Mouse (Mus musculus) forebrain, embryonic 12.5 days (tissue): ENCODE data around the gene AI413582. TPM values are rescaled to one million over a fixed set of nuclear protein-coding genes. Genes with fewer than 3 reads are reported as not detected.

ENCODE experiments used
- ATAC-seq: fragments of 200-750 bp; cut with Nextera tagmentation; 2 replicates; pipeline ENCODE4 v1.8.0; 2017; ENCODE audit warnings: moderate TSS enrichment; ENCODE audit not compliant: low FRiP score
- H3K27ac ChIP-seq: fragments of 300-500 bp; sonication (generic); 2 replicates; pipeline ENCODE4 v1.5.1; 2016; ENCODE audit warnings: mild to moderate bottlenecking
- H3K27me3 ChIP-seq: fragments of 300-500 bp; sonication (generic); 2 replicates; pipeline ENCODE4 v1.6.1; 2016; ENCODE audit warnings: mild to moderate bottlenecking
- H3K36me3 ChIP-seq: fragments of 300-500 bp; sonication (generic); replicated peaks from 2 replicates; pipeline ENCODE4 v1.6.1; 2016; ENCODE audit warnings: mild to moderate bottlenecking
- H3K4me1 ChIP-seq: fragments of 300-500 bp; sonication (generic); 2 replicates; pipeline ENCODE4 v1.6.1; 2016
- H3K4me2 ChIP-seq: fragments of 300-500 bp; sonication (generic); 2 replicates; pipeline ENCODE4 v1.6.1; 2016; ENCODE audit warnings: mild to moderate bottlenecking, moderate library complexity
- H3K4me3 ChIP-seq: fragments of 300-500 bp; sonication (generic); replicated peaks from 2 replicates; pipeline ENCODE4 v1.5.1; 2016; ENCODE audit warnings: mild to moderate bottlenecking
- H3K9ac ChIP-seq: fragments of 300-500 bp; sonication (generic); 2 replicates; pipeline ENCODE4 v1.6.1; 2016; ENCODE audit warnings: mild to moderate bottlenecking
- H3K9me3 ChIP-seq: fragments of 300-500 bp; sonication (generic); 2 replicates; pipeline ENCODE4 v1.6.1; 2016
- WGBS: fragments of 180-500 bp; shearing (Covaris S2); methylation state at CpG from one replicate; pipeline ENCODE4 v1.1.7; 2016; 5-methylcytosine and 5-hydroxymethylcytosine counted together
- polyA plus RNA-seq: library from polyadenylated mRNA; unstranded; fragments of >200 nt; fragmentation: Nextera tagmentation; extraction: Ambion mirVana; gene quantifications from 2 replicates; pipeline ENCODE4 v1.2.1, GENCODE M21; 2016

Gene AI413582
- polyA plus RNA-seq, 1 experiment from 2014 or later, result 16.6 TPM

DNA sequence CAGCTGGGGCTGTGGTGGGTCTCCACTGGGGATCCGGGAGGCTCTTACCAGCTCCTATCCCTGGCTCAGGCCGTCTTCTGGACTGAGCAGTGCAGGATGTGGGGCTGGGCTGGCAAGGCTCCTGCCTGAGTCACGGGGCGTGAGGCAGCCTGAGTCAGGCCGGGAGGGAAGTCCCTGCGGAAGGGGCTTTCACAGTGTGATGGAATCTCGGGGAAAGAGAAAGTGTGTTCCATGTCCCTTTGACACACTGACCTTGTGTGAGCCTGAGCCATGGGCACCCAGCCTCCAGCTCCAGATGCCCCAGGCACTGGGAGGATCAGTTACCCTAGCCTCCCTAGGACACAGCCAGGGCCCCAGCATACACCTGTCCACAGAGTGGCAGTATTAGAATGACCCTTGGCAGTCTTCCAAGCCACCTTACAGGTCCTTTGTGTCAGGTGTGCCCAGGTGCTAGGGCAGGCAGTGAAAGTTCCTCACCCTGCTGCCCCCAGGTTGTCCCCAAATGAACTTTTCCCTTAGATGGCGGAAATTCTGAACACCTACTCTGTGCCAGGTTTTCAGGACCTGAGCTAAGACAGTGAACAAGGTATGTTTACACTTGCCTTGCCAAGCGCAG is 18.2 kb downstream of the AI413582 start:
- Histone ChIP-seq H3K4me3 (no peak overlapping the region), H3K27ac (no peak overlapping the region), H3K4me2 (no peak overlapping the region), H3K36me3 (no peaks in the 10 kb centered on the region), H3K9me3 (no peaks in the 10 kb centered on the region), H3K27me3 (peaks cover 5% of the 10 kb centered on the region; the same call in 1 of the 2 replicates), H3K9ac (no peak overlapping the region), H3K4me1 (peaks cover 15% of the 10 kb centered on the region)
- ATAC-seq, result no peak
- 76% methylated on average over 9 of the region's 9 CpGs for WGBS

DNA sequence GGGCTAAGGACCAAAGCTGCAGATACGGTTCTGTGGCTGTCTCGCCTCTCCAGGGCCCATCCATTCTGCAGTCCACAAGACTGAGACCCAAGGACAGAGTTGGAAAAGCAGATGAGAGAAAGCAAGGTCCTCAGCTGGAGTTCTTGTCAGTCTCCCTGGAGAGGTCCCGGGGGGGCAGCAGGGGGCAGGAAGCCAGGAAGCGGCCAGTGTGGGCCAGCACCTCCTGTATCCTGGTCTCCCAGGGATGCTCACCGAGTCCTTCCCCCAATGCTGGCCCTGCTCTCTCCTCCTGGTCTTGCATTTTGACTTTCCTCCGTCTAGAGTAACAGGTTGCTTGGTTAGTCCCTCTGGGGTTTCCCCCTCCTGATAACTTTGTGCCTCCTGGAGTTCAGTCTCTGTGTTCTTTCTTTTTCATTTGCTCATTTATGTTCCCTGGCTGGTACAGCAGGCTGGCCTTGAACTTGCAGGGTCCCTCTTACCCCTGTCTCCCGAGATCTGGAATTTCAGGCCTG is 18.9 kb downstream of the AI413582 start:
- Histone ChIP-seq H3K9ac (no peak overlapping the region), H3K9me3 (no peaks in the 10 kb centered on the region), H3K4me2 (no peak overlapping the region), H3K4me1 (peaks cover 15% of the 10 kb centered on the region), H3K27ac (no peak overlapping the region), H3K4me3 (no peak overlapping the region), H3K36me3 (no peaks in the 10 kb centered on the region), H3K27me3 (peaks cover 5% of the 10 kb centered on the region; the same call in 1 of the 2 replicates)
- WGBS, result 63% methylated on average over 7 of the region's 7 CpGs
- ATAC-seq, result no peak

DNA sequence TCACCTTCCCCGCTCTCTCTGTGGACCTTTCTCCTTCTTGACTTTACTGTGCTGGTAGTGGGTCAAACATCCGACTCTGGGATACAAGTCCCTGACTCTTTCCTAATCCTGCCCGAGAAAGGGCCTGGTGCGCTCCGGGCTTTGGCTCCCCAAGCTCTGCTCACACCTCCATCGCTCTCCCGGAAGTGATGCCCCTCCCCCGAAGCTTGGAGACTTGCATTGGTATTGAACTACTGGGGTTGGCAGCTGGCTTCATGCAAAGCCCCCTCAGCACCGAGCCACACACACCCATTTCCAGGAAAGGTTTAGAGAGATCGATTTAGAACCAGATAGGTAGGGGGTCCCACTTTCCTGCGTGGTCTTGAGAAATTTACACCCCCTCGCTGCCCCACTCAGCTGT is 19.6 kb downstream of the AI413582 start:
- H3K4me3 ChIP-seq, result no peak overlapping the region
- no peak overlapping the region for H3K9ac ChIP-seq
- no peak overlapping the region for H3K27ac ChIP-seq
- H3K4me1 ChIP-seq, result peaks cover 15% of the 10 kb centered on the region
- no peaks in the 10 kb centered on the region for H3K9me3 ChIP-seq
- H3K36me3 ChIP-seq, result no peaks in the 10 kb centered on the region
- H3K27me3 ChIP-seq, result peaks cover 5% of the 10 kb centered on the region; the same call in 1 of the 2 replicates
- 53% methylated on average over 12 of the region's 12 CpGs for WGBS
- H3K4me2 ChIP-seq, result no peak overlapping the region
- ATAC-seq, result no peak

DNA sequence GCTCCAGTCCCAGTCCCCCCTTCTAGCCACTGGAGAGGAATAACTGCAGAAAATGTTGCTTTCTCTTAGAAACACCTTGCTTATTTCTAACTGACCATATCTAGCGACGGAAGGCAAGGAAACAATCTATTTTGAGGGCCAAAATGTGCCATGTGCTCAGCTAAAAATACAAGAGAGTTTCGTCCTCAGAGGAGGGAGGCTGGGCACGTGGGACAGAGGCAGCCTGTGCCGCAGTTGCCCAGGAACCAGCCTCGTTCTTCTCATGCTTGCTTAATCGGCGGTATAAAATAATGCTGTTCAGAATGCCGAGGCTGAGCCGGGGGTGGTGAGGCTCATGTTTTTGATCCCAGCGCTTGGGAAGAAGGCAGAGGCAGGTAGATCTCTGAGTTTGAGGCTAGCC is 21.0 kb downstream of the AI413582 start:
- Histone ChIP-seq H3K4me2 (no peak overlapping the region), H3K9me3 (no peaks in the 10 kb centered on the region), H3K36me3 (no peaks in the 10 kb centered on the region), H3K4me3 (no peak overlapping the region), H3K9ac (no peak overlapping the region), H3K27ac (no peak overlapping the region), H3K4me1 (peaks cover 12% of the 10 kb centered on the region), H3K27me3 (peaks cover 5% of the 10 kb centered on the region; the same call in 1 of the 2 replicates)
- ATAC-seq, result no peak
- WGBS, result 86% methylated on average over 11 of the region's 11 CpGs

DNA sequence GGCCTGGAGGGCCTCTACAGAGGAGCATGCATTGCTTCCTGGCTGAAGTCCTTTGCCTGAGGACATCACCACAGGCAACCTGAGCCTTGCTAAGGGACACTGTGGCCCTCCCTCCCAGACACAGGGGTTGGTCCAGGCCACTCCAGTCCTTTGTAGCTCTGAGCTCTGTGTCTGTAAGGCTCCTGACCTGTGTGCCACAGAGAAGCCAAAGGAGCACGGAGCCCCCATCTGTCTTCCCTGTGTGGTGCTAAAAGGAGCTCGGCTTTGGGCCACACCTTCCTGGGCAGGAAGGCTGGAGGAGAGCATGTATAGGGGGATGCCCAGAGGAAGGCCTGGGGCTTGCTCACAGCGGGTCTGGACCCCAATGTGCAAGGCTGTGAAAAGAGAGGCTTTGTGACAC is 23.6 kb downstream of the AI413582 start:
- Histone ChIP-seq H3K9me3 (no peaks in the 10 kb centered on the region), H3K27ac (no peak overlapping the region)

DNA sequence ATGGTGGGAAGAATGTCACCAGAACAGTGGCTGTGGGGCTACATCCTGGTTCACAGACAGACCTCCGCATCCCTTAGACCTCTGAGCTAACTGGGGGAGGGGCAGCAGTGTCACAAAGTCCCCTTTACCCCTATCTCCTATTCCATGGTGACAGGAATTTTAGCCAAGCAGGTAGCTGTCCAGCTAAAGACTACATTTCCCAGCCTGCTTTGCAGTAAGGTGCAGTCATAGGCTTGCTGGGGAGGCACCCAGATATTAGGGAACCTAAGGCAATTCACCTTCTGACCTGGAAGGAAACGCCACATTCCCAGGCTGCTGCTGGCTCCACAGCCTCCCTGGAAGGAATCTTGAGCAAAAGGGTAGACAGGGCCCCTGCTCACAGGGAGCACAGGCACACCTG is 24.3 kb downstream of the AI413582 start:
- H3K27me3 ChIP-seq, result peaks cover 3% of the 10 kb centered on the region; the same call in 1 of the 2 replicates
- no peaks in the 10 kb centered on the region for H3K36me3 ChIP-seq
- ATAC-seq, result no peak
- H3K4me1 ChIP-seq, result no peaks in the 10 kb centered on the region; the same call in 1 of the 2 replicates
- no peak overlapping the region for H3K9ac ChIP-seq
- H3K4me2 ChIP-seq, result no peak overlapping the region
- H3K9me3 ChIP-seq, result no peaks in the 10 kb centered on the region
- 85% methylated on average over 2 of the region's 2 CpGs for WGBS
- no peak overlapping the region for H3K27ac ChIP-seq
- no peak overlapping the region for H3K4me3 ChIP-seq

More for the DNA sequence above, 23.6 kb downstream of the AI413582 start:
- H3K36me3 ChIP-seq, result no peaks in the 10 kb centered on the region
- peaks cover 7% of the 10 kb centered on the region; the same call in 1 of the 2 replicates for H3K27me3 ChIP-seq
- ATAC-seq, result no peak
- no peak overlapping the region for H3K9ac ChIP-seq
- 79% methylated on average over 3 of the region's 3 CpGs for WGBS
- H3K4me3 ChIP-seq, result no peak overlapping the region
- no peaks in the 10 kb centered on the region; the same call in 1 of the 2 replicates for H3K4me1 ChIP-seq
- H3K4me2 ChIP-seq, result no peak overlapping the region

DNA sequence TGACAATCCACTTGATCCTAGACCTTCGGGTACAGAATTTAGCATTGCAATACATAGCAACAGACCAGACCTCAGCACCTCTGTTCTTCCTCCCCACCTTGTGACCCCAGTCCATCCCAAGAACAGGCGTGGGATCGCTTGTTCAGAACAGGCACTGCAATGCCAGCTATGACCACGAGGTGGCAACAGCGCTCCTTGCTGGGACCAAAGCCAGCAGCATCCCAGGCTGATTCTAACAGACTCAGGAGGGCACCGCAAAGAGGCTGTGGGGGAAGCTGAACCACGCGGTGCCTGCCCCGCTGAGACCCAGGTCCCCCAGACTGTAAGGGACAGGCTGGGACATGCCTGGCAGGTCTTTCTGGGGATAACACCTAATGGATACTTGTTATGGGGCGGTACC is 30.8 kb downstream of the AI413582 start:
- Histone ChIP-seq H3K27me3 (0 out of 2 replicates have a peak, but pooled peaks cover 3% of the 10 kb centered on the region), H3K9me3 (no peaks in the 10 kb centered on the region), H3K4me3 (no peak overlapping the region), H3K4me2 (peak overlapping the region; percentile 32), H3K36me3 (no peaks in the 10 kb centered on the region), H3K27ac (no peak overlapping the region), H3K9ac (no peak overlapping the region), H3K4me1 (peaks cover 4% of the 10 kb centered on the region; the same call in 1 of the 2 replicates)
- WGBS, result 4% methylated on average over 10 of the region's 10 CpGs
- ATAC-seq, result peak; percentile 69; the same call in 1 of the 2 replicates

DNA sequence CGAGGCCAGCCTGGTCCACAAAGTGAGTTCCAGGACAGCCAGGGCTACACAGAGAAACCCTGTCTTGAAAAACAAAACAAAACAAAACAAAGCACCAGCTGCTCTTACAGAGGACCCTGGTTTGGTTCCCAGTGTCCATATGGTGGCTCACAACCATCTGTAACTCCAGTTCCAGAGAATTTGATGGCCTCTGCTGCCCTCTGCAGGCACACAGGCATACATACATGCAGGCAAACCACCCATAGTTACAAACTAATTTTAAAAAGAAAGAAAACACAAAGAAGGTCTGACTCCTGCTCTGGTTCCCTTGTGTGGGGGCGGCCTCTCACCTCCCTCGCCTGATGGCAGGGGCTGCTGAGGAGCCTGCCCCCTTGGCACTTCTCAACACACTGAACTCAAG is 32.2 kb downstream of the AI413582 start:
- no peak overlapping the region for H3K4me2 ChIP-seq
- H3K4me1 ChIP-seq, result peaks cover 4% of the 10 kb centered on the region; the same call in 1 of the 2 replicates
- ATAC-seq, result no peak
- H3K4me3 ChIP-seq, result no peak overlapping the region
- no peak overlapping the region for H3K27ac ChIP-seq
- 0 out of 2 replicates have a peak, but pooled peaks cover 3% of the 10 kb centered on the region for H3K27me3 ChIP-seq
- WGBS, result 85% methylated on average over 3 of the region's 3 CpGs
- no peaks in the 10 kb centered on the region for H3K36me3 ChIP-seq
- no peak overlapping the region for H3K9ac ChIP-seq
- no peaks in the 10 kb centered on the region for H3K9me3 ChIP-seq

DNA sequence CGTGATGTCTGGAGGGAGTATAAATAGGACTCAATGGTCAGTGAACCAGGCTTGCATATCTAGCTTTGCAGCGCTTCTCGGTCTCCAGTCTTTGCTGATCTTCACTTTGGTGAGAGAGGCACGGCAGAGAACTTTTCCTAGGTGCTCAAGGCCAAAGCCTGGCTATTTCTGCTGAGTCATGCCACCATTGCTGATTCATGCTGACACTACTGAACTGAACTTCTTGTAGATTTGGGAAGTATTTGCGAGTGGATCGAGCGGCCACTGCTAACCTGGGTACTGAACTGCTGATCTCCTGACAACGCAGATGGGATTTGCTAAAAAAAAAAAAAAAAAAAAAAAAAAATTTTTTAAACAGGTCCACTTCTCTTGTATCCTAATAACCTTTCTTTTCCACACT is 33.5 kb downstream of the AI413582 start:
- no peak for ATAC-seq
- Histone ChIP-seq H3K27me3 (no peaks in the 10 kb centered on the region), H3K4me3 (no peak overlapping the region), H3K9ac (no peak overlapping the region), H3K9me3 (no peaks in the 10 kb centered on the region), H3K4me1 (peaks cover 4% of the 10 kb centered on the region; the same call in 1 of the 2 replicates), H3K4me2 (no peak overlapping the region), H3K27ac (no peak overlapping the region), H3K36me3 (no peaks in the 10 kb centered on the region)
- 91% methylated on average over 8 of the region's 8 CpGs for WGBS

DNA sequence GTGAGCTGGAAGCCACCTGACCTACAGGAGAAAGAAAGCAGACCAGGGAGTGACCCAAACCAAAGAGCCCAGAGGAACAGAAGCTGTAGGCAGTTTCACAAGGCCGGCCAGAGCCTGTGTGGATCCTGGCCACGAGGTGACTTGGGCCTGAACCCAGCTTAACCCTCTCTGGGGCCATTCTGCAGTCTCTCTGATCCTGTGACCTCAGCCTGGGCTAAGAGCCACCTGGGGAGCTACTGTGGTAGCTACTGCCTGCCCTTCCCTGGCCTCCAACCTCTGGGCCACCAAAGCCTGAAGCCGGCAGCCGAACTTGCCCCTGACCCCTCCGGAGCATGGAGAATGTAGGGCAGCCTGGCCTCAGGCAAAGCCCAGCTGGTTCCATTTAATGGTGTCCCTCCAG is 36.8 kb downstream of the AI413582 start:
- Histone ChIP-seq H3K36me3 (no peaks in the 10 kb centered on the region), H3K4me3 (no peak overlapping the region), H3K4me2 (no peak overlapping the region), H3K27ac (no peak overlapping the region), H3K9me3 (no peaks in the 10 kb centered on the region), H3K9ac (no peak overlapping the region), H3K4me1 (no peaks in the 10 kb centered on the region), H3K27me3 (no peaks in the 10 kb centered on the region)
- WGBS, result 79% methylated on average over 5 of the region's 5 CpGs
- no peak for ATAC-seq

DNA sequence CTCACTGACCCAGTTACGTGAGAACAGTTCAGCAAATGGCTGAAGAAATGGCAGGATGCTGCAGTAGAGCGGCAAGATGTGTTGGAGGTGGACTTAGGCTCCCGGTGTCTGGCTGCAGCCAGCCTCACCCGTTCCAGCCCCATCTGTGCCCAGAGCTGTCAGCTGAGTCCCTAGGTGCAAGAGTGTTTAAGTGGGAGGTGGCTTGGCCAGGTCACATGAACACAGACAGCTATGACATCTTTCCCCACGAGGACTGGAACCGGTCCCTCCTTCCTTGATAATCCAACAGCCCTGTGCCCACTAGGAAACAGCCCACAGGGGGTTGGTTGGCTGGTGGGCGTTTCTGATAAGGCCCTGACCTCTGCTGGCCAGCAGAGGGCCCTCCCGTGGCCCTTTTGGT is 37.5 kb downstream of the AI413582 start:
- Histone ChIP-seq H3K27ac (no peak overlapping the region), H3K27me3 (peaks cover 4% of the 10 kb centered on the region; the same call in 1 of the 2 replicates), H3K9ac (no peak overlapping the region), H3K4me2 (no peak overlapping the region), H3K4me1 (no peaks in the 10 kb centered on the region), H3K9me3 (no peaks in the 10 kb centered on the region), H3K36me3 (no peaks in the 10 kb centered on the region), H3K4me3 (no peak overlapping the region)
- ATAC-seq, result no peak
- 60% methylated on average over 8 of the region's 8 CpGs for WGBS

DNA sequence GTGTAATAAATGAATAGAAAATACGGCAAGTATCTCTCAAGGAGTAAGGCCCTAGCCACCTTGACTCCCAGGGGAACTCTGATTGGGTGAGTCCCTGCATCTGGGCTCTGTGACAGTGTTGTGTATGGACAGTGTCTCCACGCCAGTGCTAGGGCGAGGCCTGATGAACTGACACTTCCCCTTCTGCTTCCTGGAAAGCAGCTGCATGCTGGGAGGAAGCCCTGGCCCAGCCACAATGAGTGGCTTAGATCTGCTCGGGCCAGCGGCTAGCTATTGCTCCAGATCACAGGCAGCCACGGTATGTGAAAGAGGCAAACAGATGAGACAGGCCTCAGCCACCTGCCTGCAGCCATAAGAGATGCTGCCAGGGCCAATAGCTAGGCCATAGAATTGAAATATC is 38.4 kb downstream of the AI413582 start:
- no peaks in the 10 kb centered on the region for H3K4me1 ChIP-seq
- H3K9ac ChIP-seq, result no peak overlapping the region
- H3K9me3 ChIP-seq, result no peaks in the 10 kb centered on the region
- no peak overlapping the region for H3K4me2 ChIP-seq
- no peaks in the 10 kb centered on the region for H3K36me3 ChIP-seq
- no peak for ATAC-seq
- H3K27ac ChIP-seq, result no peak overlapping the region
- H3K27me3 ChIP-seq, result peaks cover 11% of the 10 kb centered on the region; the same call in 1 of the 2 replicates
- 79% methylated on average over 6 of the region's 6 CpGs for WGBS
- H3K4me3 ChIP-seq, result no peak overlapping the region

DNA sequence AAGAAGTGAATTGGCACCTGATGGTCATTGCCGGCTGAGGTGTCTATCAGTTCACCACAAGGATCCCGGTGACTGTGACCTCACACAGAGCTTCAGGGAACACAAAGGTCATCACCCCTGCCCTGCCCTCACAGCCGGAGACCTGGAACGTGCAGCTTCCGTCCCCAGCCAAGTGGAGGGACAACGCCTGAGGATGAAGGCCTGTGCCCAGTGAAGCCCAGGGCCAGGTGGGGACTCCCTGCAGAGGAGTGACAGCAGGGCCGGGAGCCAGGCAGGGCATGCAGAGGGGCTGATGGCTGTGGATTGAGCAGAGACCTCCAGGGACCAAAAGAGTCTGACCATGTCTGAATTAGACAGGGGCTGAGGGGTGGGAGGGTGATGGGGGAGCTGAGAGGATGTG is 42.4 kb downstream of the AI413582 start:
- Histone ChIP-seq H3K9me3 (no peaks in the 10 kb centered on the region), H3K27me3 (peaks cover 46% of the 10 kb centered on the region), H3K4me1 (peaks cover 23% of the 10 kb centered on the region), H3K4me3 (no peak overlapping the region), H3K4me2 (no peak overlapping the region), H3K36me3 (no peaks in the 10 kb centered on the region), H3K27ac (no peak overlapping the region), H3K9ac (no peak overlapping the region)
- no peak for ATAC-seq
- WGBS, result 59% methylated on average over 7 of the region's 7 CpGs
